Mouse (Mus musculus): ENCODE results near the gene Lsm3. TPM values are rescaled to one million over a fixed set of nuclear protein-coding genes. Genes with fewer than 3 reads are reported as not detected.

The Lsm3 gene
- polyA plus RNA-seq, 1 experiment, result 46.1 TPM

GRCm38 (mm10) chr6:91525544-91525943 lies 9.8 kb downstream of the Lsm3 start:
- Histone ChIP-seq H3K4me3 (ENCODE audit: control insufficient read depth, insufficient read depth, low read length) (no peak overlapping the region), H3K36me3 (ENCODE audit: control insufficient read depth, insufficient read depth, low read length) (peaks cover 28% of the 10 kb centered on the region), H3K27me3 (ENCODE audit: control insufficient read depth, insufficient read depth, low read length) (no peaks in the 10 kb centered on the region), H3K4me1 (replicated peaks; ENCODE audit: control insufficient read depth, insufficient read depth, low read length) (no peaks in the 10 kb centered on the region), H3K27ac (ENCODE audit: control insufficient read depth, insufficient read depth, low read length) (no peak overlapping the region)
- WGBS, result 94% methylated on average over 4 of the region's 4 CpGs
- no peak for DNase-seq
- TF ChIP-seq POLR2A (IDR thresholded peaks at IDR 0.05; ENCODE audit: control insufficient read depth, extremely low read depth, insufficient read depth, low read length, poor library complexity) (no peak), CTCF (IDR thresholded peaks at IDR 0.05; ENCODE audit: borderline replicate concordance, control insufficient read depth, extremely low read depth, insufficient read depth, low read length, poor library complexity) (no peak)

GRCm38 (mm10) chr6:91527227-91527860 lies 11.6 kb downstream of the Lsm3 start:
- Histone ChIP-seq H3K27ac (ENCODE audit: control insufficient read depth, insufficient read depth, low read length) (no peak overlapping the region), H3K4me1 (replicated peaks; ENCODE audit: control insufficient read depth, insufficient read depth, low read length) (no peaks in the 10 kb centered on the region), H3K27me3 (ENCODE audit: control insufficient read depth, insufficient read depth, low read length) (no peaks in the 10 kb centered on the region), H3K4me3 (ENCODE audit: control insufficient read depth, insufficient read depth, low read length) (no peak overlapping the region), H3K36me3 (ENCODE audit: control insufficient read depth, insufficient read depth, low read length) (peaks cover 10% of the 10 kb centered on the region)
- TF ChIP-seq POLR2A (IDR thresholded peaks at IDR 0.05; ENCODE audit: control insufficient read depth, extremely low read depth, insufficient read depth, low read length, poor library complexity) (no peak), CTCF (IDR thresholded peaks at IDR 0.05; ENCODE audit: borderline replicate concordance, control insufficient read depth, extremely low read depth, insufficient read depth, low read length, poor library complexity) (no peak)
- DNase-seq, result no peak
- WGBS, result 56% methylated on average over 5 of the region's 5 CpGs

- DNase-seq, result no peak
- peaks cover under 1% of the 10 kb centered on the region; the same call in 1 of the 2 replicates for H3K36me3 ChIP-seq (ENCODE audit: control insufficient read depth, insufficient read depth, low read length)
- WGBS, result 93% methylated on average over 7 of the region's 7 CpGs
- no peaks in the 10 kb centered on the region for H3K4me1 ChIP-seq (replicated peaks; ENCODE audit: control insufficient read depth, insufficient read depth, low read length)
- H3K27ac ChIP-seq (ENCODE audit: control insufficient read depth, insufficient read depth, low read length), result no peak overlapping the region
- no peak overlapping the region for H3K4me3 ChIP-seq (ENCODE audit: control insufficient read depth, insufficient read depth, low read length)
- H3K27me3 ChIP-seq (ENCODE audit: control insufficient read depth, insufficient read depth, low read length), result no peaks in the 10 kb centered on the region
- TF ChIP-seq POLR2A (IDR thresholded peaks at IDR 0.05; ENCODE audit: control insufficient read depth, extremely low read depth, insufficient read depth, low read length, poor library complexity) (no peak), CTCF (IDR thresholded peaks at IDR 0.05; ENCODE audit: borderline replicate concordance, control insufficient read depth, extremely low read depth, insufficient read depth, low read length, poor library complexity) (no peak)
These were observed 12.5 kb downstream of the Lsm3 start for GRCm38 (mm10) chr6:91528265-91528664.

GRCm38 (mm10) chr6:91530673-91531072 lies 14.9 kb downstream of the Lsm3 start:
- 96% methylated on average over 8 of the region's 8 CpGs for WGBS
- Histone ChIP-seq H3K27ac (ENCODE audit: control insufficient read depth, insufficient read depth, low read length) (no peak overlapping the region), H3K4me3 (ENCODE audit: control insufficient read depth, insufficient read depth, low read length) (no peak overlapping the region), H3K36me3 (ENCODE audit: control insufficient read depth, insufficient read depth, low read length) (no peaks in the 10 kb centered on the region), H3K27me3 (ENCODE audit: control insufficient read depth, insufficient read depth, low read length) (no peaks in the 10 kb centered on the region), H3K4me1 (replicated peaks; ENCODE audit: control insufficient read depth, insufficient read depth, low read length) (no peaks in the 10 kb centered on the region)
- TF ChIP-seq POLR2A (IDR thresholded peaks at IDR 0.05; ENCODE audit: control insufficient read depth, extremely low read depth, insufficient read depth, low read length, poor library complexity) (no peak), CTCF (IDR thresholded peaks at IDR 0.05; ENCODE audit: borderline replicate concordance, control insufficient read depth, extremely low read depth, insufficient read depth, low read length, poor library complexity) (no peak)
- DNase-seq, result no peak

GRCm38 (mm10) chr6:91531276-91531675 lies 15.5 kb downstream of the Lsm3 start:
- no peak overlapping the region for H3K27ac ChIP-seq (ENCODE audit: control insufficient read depth, insufficient read depth, low read length)
- no peaks in the 10 kb centered on the region for H3K36me3 ChIP-seq (ENCODE audit: control insufficient read depth, insufficient read depth, low read length)
- H3K4me1 ChIP-seq (replicated peaks; ENCODE audit: control insufficient read depth, insufficient read depth, low read length), result no peaks in the 10 kb centered on the region
- 94% methylated on average over 6 of the region's 6 CpGs for WGBS
- no peaks in the 10 kb centered on the region for H3K27me3 ChIP-seq (ENCODE audit: control insufficient read depth, insufficient read depth, low read length)
- H3K4me3 ChIP-seq (ENCODE audit: control insufficient read depth, insufficient read depth, low read length), result no peak overlapping the region
- TF ChIP-seq CTCF (IDR thresholded peaks at IDR 0.05; ENCODE audit: borderline replicate concordance, control insufficient read depth, extremely low read depth, insufficient read depth, low read length, poor library complexity), result no peak
- no peak for TF ChIP-seq POLR2A (IDR thresholded peaks at IDR 0.05; ENCODE audit: control insufficient read depth, extremely low read depth, insufficient read depth, low read length, poor library complexity)
- DNase-seq, result no peak

DNA sequence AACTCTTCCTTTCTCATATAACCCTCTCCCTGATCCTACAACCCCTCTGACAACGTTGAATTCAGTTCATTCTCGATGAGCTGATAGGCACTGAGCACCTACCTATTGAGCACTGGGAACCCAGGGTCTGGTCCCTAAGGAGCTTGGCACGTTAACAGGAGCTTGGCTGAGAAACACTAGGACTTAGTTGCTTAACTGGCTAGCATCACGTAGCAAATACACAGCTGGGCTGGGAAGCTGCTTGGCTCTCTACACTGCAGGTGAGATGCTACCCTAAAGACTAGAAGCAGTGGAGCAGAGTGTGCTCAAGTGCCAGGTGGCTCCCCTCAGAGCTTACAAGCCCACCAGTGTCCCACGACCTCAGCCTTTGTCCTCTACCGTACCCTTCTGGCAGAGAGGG lies 16.9 kb downstream of the Lsm3 start:
- no peak overlapping the region for H3K27ac ChIP-seq (ENCODE audit: control insufficient read depth, insufficient read depth, low read length)
- no peak for TF ChIP-seq POLR2A (IDR thresholded peaks at IDR 0.05; ENCODE audit: control insufficient read depth, extremely low read depth, insufficient read depth, low read length, poor library complexity)
- TF ChIP-seq CTCF (IDR thresholded peaks at IDR 0.05; ENCODE audit: borderline replicate concordance, control insufficient read depth, extremely low read depth, insufficient read depth, low read length, poor library complexity), result no peak

DNA sequence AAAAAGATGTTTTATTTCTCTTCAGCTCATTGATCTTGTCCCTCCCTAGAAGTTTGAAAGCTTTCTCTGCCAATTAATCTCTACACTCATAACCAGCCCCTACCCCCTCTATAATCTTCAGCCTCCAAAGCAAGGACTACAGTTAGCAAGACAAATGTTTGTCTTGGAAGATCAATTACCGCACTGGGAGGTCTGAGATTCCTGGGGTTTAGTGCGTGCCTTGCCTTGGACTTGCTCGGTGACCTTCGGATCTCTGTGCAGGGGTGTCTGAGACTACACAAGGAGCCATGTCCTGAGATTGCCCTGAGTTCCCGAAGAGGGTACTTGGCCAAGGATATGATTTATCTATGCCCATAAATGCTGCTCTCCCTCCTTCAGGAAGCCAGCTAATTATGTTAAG lies 17.6 kb downstream of the Lsm3 start:
- Histone ChIP-seq H3K27me3 (ENCODE audit: control insufficient read depth, insufficient read depth, low read length) (no peaks in the 10 kb centered on the region), H3K36me3 (ENCODE audit: control insufficient read depth, insufficient read depth, low read length) (no peaks in the 10 kb centered on the region), H3K4me1 (replicated peaks; ENCODE audit: control insufficient read depth, insufficient read depth, low read length) (no peaks in the 10 kb centered on the region), H3K4me3 (ENCODE audit: control insufficient read depth, insufficient read depth, low read length) (no peak overlapping the region), H3K27ac (ENCODE audit: control insufficient read depth, insufficient read depth, low read length) (no peak overlapping the region)
- 85% methylated on average over 5 of the region's 5 CpGs for WGBS
- DNase-seq, result no peak
- no peak for TF ChIP-seq CTCF (IDR thresholded peaks at IDR 0.05; ENCODE audit: borderline replicate concordance, control insufficient read depth, extremely low read depth, insufficient read depth, low read length, poor library complexity)
- TF ChIP-seq POLR2A (IDR thresholded peaks at IDR 0.05; ENCODE audit: control insufficient read depth, extremely low read depth, insufficient read depth, low read length, poor library complexity), result no peak

More for the DNA sequence above, 16.9 kb downstream of the Lsm3 start:
- 87% methylated on average over 6 of the region's 6 CpGs for WGBS
- H3K4me1 ChIP-seq (replicated peaks; ENCODE audit: control insufficient read depth, insufficient read depth, low read length), result no peaks in the 10 kb centered on the region
- H3K27me3 ChIP-seq (ENCODE audit: control insufficient read depth, insufficient read depth, low read length), result no peaks in the 10 kb centered on the region
- no peak for DNase-seq
- H3K36me3 ChIP-seq (ENCODE audit: control insufficient read depth, insufficient read depth, low read length), result no peaks in the 10 kb centered on the region
- H3K4me3 ChIP-seq (ENCODE audit: control insufficient read depth, insufficient read depth, low read length), result no peak overlapping the region
